Mouse (Mus musculus): Measurements from ENCODE around the gene Ndufb10.

Gene Ndufb10

GRCm38 (mm10) chr17:24724184-24724583 is at the start of gene Ndufb10:
Gene Ndufb10, minus strand, starts transcription at chr17:24724478.
- peak; percentile 81 for DNase-seq (ENCODE audit: low read depth, low spot score)

GRCm38 (mm10) chr17:24773241-24773640 is 49.0 kb upstream of the Ndufb10 start:
- no peak for DNase-seq (ENCODE audit: low read depth, low spot score)

- no peak for DNase-seq (ENCODE audit: low read depth, low spot score)
These were observed 44.9 kb upstream of the Ndufb10 start for GRCm38 (mm10) chr17:24769146-24769545.

GRCm38 (mm10) chr17:24766266-24766875 is 42.1 kb upstream of the Ndufb10 start:
- DNase-seq (ENCODE audit: low read depth, low spot score) = no peak

GRCm38 (mm10) chr17:24765016-24765905 is 41.0 kb upstream of the Ndufb10 start:
- no peak for DNase-seq (ENCODE audit: low read depth, low spot score)

GRCm38 (mm10) chr17:24761121-24761520 is 36.8 kb upstream of the Ndufb10 start:
- no peak for DNase-seq (ENCODE audit: low read depth, low spot score)

GRCm38 (mm10) chr17:24757394-24757793 is 33.1 kb upstream of the Ndufb10 start:
- no peak for DNase-seq (ENCODE audit: low read depth, low spot score)

- DNase-seq (ENCODE audit: low read depth, low spot score) = no peak
These were observed 28.4 kb upstream of the Ndufb10 start, which contains the start of gene Hs3st6 for GRCm38 (mm10) chr17:24752415-24753394. Gene Hs3st6, plus strand, starts transcription at chr17:24752988.

- no peak for DNase-seq (ENCODE audit: low read depth, low spot score)
These were observed 27.2 kb upstream of the Ndufb10 start for GRCm38 (mm10) chr17:24751528-24751927.

GRCm38 (mm10) chr17:24746986-24747385 is 22.7 kb upstream of the Ndufb10 start:
- DNase-seq (ENCODE audit: low read depth, low spot score) = no peak

- DNase-seq (ENCODE audit: low read depth, low spot score) = peak; percentile 79
These were observed 21.5 kb upstream of the Ndufb10 start for GRCm38 (mm10) chr17:24745526-24746497.

GRCm38 (mm10) chr17:24744381-24744780 is 20.1 kb upstream of the Ndufb10 start:
- DNase-seq (ENCODE audit: low read depth, low spot score) = no peak

- DNase-seq (ENCODE audit: low read depth, low spot score) = no peak
These were observed 19.6 kb upstream of the Ndufb10 start for GRCm38 (mm10) chr17:24743896-24744295.

GRCm38 (mm10) chr17:24742307-24742706 is 18.0 kb upstream of the Ndufb10 start:
- DNase-seq (ENCODE audit: low read depth, low spot score) = no peak

- DNase-seq (ENCODE audit: low read depth, low spot score) = no peak
These were observed 15.6 kb upstream of the Ndufb10 start for GRCm38 (mm10) chr17:24739926-24740325.

GRCm38 (mm10) chr17:24738238-24738637 is 14.0 kb upstream of the Ndufb10 start:
- DNase-seq (ENCODE audit: low read depth, low spot score) = no peak

- no peak for DNase-seq (ENCODE audit: low read depth, low spot score)
These were observed 13.0 kb upstream of the Ndufb10 start for GRCm38 (mm10) chr17:24737135-24737810.

- DNase-seq (ENCODE audit: low read depth, low spot score) = peak; percentile 96
These were observed 12.2 kb upstream of the Ndufb10 start, which contains the start of gene Msrb1 for GRCm38 (mm10) chr17:24736330-24737051. Gene Msrb1, plus strand, starts transcription at chr17:24736642.

- no peak for DNase-seq (ENCODE audit: low read depth, low spot score)
These were observed 11.2 kb upstream of the Ndufb10 start for GRCm38 (mm10) chr17:24735446-24735845.
